Comparison of ENCODE assay signal across 3 mouse cellular contexts in genomic region chr11:11675063-11675462, GRCm38 (mm10).
A peak's percentile ranks its signal among the peaks of the same experiment; 100 is the strongest.
TF ChIP-seq lines count a peak whose summit lies in the region.

No protein-coding gene starts in this region.

TF ChIP-seq in CH12.LX, 34 proteins besides CTCF, POLR2A, EP300 and RAD21:
- TF ChIP-seq ZNF384 (IDR thresholded peaks at IDR 0.05; ENCODE audit: low read depth, low read length) (peak; percentile 86), SIN3A (IDR thresholded peaks at IDR 0.05; ENCODE audit: low read length) (no peak), PAX5 (IDR thresholded peaks at IDR 0.05; ENCODE audit: low read length) (no peak), BHLHE40 (IDR thresholded peaks at IDR 0.05; ENCODE audit: low read depth, low read length) (no peak)

TF ChIP-seq in ES-E14, 5 proteins besides CTCF, POLR2A, EP300 and RAD21 (continued from another document):
- TF ChIP-seq HCFC1 (IDR thresholded peaks at IDR 0.05; ENCODE audit: borderline replicate concordance, insufficient read depth, low read length): no peak

TF ChIP-seq in MEL, 35 proteins besides CTCF, POLR2A, EP300 and RAD21 (continued from another document):
- peak; percentile 92 for TF ChIP-seq ZNF384 (IDR thresholded peaks at IDR 0.05; ENCODE audit: low read depth, low read length)
